Mouse (Mus musculus): ENCODE measurements around the gene Loxl3.

Gene Loxl3

DNA sequence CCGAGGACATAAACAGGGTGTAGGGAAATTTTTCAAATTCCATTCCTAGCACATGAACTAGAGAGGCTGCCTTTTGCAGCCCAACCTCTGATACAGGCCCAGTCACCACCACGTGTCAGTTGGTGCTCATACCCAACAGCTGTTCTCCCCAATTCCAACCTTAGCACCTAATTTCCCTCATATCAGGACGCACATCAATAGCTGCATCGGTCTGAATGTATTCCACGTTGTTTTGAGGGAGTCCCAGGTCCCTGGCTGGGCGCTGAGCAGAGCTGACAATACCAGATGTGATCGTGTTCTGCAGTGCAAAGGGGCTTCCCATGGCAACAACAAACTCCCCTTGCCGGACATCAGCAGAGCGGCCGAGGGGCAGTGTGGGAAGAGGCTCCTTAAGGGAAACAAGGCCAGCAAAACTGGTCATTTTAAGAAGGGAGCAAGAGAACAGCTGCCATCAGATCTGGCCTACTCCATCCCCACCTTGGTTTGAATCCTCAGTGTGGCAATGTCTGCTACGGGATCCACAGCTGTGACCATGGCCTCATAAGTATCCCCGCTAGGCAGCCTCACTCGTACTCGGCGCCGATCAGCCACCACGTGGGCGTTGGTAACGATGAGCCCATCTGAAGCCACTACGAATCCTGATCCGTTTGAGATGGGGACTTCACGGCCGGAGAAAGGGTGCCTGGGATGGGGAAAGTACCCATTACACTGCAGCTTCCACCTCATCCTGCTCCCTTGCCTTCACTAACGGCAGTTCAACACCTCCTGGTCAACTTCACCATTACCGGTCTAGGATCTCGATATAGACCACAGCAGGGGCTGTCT lies 19.4 kb downstream of the Loxl3 start:
- DNase-seq (ENCODE audit: low spot score), result peak; percentile 42

DNA sequence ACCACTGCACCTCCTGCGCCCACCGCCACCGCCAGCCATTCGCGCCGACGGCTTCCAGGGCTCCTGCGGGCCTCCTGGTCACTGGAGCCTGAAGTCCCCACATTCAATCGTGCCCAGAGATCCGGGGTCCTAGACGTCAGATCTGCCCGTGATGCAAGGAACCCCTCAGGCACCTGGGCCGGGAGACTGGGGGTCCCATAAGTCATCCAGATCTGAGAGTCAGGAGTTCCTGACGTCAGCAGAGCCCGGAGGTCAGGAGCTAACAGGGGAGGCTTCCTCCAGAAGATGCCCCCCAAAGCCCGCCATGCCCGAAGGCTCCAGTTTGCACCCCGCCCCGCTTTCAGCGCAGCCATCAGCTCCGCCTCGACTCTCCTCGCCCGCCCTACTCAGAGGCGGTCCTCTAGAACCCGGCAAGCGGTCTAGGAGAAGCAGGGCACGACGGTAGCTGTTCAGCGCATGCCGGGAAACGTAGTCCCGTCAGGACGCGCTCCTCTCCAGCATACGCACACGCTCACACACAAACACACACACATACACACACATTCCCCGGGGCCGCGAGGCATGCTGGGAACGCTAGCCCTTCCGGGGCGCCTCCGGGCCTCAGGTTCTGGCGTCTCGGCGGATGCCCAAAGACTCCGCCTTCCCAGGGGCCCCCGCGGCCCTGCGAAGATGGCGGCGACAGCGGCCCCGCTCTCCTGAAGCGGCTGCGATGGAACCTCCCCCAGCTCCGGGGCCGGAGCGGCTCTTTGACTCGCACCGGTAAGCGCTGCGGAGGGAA lies 20.3 kb downstream of the Loxl3 start, which contains the start of gene Aup1:
Aup1 (plus strand) TSS at position 448 of the 778 bp plus-strand sequence.
- DNase-seq (ENCODE audit: low spot score), result peak; percentile 100

- peak; percentile 46 for DNase-seq (ENCODE audit: low spot score)
Measured at GRCm38 (mm10) chr6:83054871-83055431, 21.0 kb downstream of the Loxl3 start, which contains the start of gene Htra2. Gene Htra2, minus strand, starts transcription at chr6:83055273.

DNA sequence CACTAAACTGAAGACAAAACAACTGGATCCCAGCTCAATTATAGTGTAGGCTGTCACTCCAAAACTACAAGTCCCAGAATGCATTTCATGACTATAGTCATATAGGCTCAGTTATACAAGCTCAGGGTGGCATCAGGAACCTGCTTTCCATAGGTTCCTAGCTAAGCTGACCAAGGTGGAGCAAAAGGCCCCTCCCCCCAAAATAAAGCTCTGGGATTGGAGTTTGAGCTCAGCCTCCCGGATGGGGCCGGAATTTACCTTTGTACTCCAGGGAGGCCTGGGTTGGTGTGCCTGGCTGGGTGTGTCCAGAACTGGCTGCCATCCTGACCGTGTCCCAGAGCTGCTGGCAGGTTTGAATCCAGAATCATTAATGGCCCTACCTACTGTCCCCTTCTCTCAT lies 23.8 kb downstream of the Loxl3 start, which contains the start of gene Dqx1:
Dqx1 (plus strand) TSS at position 55 of the 400 bp plus-strand sequence.
- no peak for DNase-seq (ENCODE audit: low spot score)

GRCm38 (mm10) chr6:83058725-83059124 lies 24.8 kb downstream of the Loxl3 start:
- no peak for DNase-seq (ENCODE audit: low spot score)

DNA sequence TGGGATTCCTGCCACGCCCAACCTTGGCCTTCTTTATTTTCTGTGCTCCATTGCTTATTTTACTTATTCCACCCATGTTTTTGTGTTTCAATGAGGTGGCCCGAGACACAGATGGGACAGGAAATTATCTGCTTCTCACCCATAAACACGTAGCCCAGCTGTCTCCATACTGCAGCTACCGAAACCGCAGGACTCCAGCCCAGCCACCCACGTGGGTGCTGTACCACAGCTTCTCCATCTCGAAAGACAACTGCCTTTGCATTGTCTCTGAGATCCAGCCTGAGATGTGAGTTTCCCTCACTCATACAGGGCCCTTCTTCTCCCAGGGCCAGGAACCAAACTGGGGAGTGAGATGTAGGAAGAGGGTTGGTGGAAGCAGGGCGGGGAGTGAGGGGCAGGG lies 32.0 kb downstream of the Loxl3 start:
- no peak for DNase-seq (ENCODE audit: low spot score)

DNA sequence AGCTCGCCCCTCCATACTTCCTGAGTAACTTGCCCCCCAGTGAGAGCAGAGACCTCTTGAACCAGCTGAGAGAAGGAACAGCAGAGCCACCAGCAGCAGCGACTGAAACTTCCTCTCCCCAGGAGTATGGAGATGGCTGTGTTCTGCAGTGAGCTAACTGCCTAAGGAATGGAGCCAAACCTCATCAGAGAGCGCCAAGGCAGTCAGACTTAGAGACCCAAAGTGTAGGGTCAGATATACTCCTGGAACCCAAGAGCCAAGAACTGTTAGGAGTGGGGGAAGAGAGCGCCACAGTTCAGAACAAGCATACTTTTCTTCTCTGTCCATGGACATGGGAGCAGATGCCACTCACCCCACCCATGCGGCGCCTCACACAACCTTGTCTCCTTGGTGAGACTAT lies 32.5 kb downstream of the Loxl3 start:
- no peak for DNase-seq (ENCODE audit: low spot score)

GRCm38 (mm10) chr6:83068221-83068620 lies 34.2 kb downstream of the Loxl3 start:
- DNase-seq (ENCODE audit: low spot score), result no peak

- DNase-seq (ENCODE audit: low spot score), result no peak
Measured at GRCm38 (mm10) chr6:83068706-83069487, 34.9 kb downstream of the Loxl3 start.

- DNase-seq (ENCODE audit: low spot score), result no peak
Measured at GRCm38 (mm10) chr6:83069488-83070246, 35.7 kb downstream of the Loxl3 start.

- DNase-seq (ENCODE audit: low spot score), result no peak
Measured at GRCm38 (mm10) chr6:83070247-83070310, 36.1 kb downstream of the Loxl3 start, which contains the start of gene Tlx2. Gene Tlx2, minus strand, starts transcription at chr6:83070293.

- DNase-seq (ENCODE audit: low spot score), result no peak
Measured at GRCm38 (mm10) chr6:83070311-83071219, 36.6 kb downstream of the Loxl3 start.

- DNase-seq (ENCODE audit: low spot score), result no peak
Measured at GRCm38 (mm10) chr6:83071220-83071619, 37.2 kb downstream of the Loxl3 start.

- no peak for DNase-seq (ENCODE audit: low spot score)
Measured at GRCm38 (mm10) chr6:83074979-83075378, 41.0 kb downstream of the Loxl3 start.

DNA sequence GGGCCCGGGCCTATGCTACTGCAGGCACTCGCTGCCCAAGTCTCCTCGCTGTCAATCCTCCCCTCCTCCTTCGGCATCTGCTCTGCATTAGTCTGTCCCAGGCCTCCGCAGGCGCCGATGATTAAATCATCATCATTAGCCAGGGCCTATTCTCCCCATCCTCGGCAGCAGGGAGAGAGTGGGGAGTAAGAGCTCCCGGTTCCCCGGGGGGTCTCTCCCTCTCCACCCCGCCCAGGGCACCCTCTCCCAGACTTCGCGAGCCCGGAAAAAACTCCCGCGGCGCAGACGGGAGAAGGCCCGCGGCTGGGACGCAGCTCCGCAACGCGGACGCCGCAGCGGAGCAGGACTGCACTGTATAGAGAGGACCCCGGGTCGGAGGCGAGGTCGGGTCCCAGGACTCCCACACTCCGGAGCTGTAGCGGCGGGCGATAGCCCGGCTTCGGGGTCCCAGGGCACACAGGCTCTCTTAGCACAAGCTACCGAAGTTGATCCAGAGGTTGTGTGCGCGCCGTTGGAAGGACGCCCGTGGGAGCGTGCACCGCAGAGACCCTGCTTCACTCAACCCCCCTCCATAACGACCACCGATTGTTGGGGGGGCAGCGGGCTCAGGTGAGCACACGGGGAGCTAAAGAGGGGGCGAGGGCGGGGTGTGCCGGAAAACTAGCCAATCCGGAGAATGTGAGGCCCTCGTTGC lies 43.8 kb downstream of the Loxl3 start, which contains the start of gene Pcgf1:
Pcgf1 (plus strand) TSS at position 240 of the 694 bp plus-strand sequence.
- peak; percentile 70 for DNase-seq (ENCODE audit: low spot score)

DNA sequence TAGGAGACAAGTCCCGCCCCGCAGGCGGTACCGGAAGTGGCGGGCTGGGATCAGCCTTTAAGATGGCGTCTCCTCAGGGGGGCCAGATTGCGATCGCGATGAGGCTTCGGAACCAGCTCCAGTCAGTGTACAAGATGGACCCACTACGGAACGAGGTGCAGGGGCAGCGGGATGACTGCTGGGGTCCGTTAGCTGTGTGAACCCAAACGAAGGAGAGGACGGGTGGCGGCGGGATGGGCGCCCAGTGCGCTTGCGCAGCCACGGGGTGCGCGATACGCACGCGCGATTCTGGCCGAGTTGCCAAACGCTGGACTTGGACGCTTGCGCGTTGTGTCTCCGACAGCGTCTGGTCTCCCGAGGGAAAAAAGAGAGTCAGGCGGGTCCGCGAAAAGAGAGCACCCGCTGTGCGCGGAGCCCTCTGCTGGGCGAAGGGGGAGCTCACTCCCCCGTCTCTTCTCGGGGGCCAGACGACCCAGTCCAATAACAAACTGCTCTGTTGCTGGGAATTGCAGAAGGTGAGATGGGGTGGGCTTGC lies 44.4 kb downstream of the Loxl3 start:
- peak; percentile 99 for DNase-seq (ENCODE audit: low spot score)

GRCm38 (mm10) chr6:83080210-83080609 lies 46.2 kb downstream of the Loxl3 start:
- no peak for DNase-seq (ENCODE audit: low spot score)

GRCm38 (mm10) chr6:83083497-83083896 lies 49.5 kb downstream of the Loxl3 start:
- no peak for DNase-seq (ENCODE audit: low spot score)

DNA sequence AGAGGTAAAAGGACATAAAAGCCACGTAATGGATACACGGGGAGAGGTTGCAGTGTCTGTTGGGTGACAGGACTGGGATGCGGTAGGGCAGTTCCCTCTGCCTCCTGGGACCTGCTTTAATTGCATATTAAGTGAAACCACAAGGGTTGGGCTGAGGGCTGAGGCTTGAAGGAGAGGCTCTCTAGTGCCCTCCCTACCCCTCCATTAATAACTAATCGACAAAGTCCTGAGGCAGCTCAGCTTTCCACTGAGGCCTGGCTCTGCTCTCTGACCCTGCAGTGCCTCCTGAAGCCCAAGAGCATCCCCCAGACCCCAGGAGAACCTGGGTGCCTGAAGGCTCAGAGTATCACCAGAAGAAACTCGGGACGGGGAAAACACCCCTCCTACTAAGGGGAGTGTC lies 50.5 kb downstream of the Loxl3 start:
- no peak for DNase-seq (ENCODE audit: low spot score)
